Mouse (Mus musculus) hematopoietic stem cell, adult 5-6 weeks (primary cell): Measurements from ENCODE around the gene Tex261. TPM values are rescaled to one million over a fixed set of nuclear protein-coding genes. Genes with fewer than 3 reads are reported as not detected.

Experiments
- ATAC-seq, 2 experiments: fragments of 125-278 bp in 1 of 2; replicated peaks in 1 of 2; 2 replicates each; pipeline ENCODE4 v1.8.0; 2016 to 2017; ENCODE audit warnings: inconsistent platforms in 2 of 2, mild to moderate bottlenecking in 2 of 2, moderate number of reproducible peaks in 2 of 2, low read depth in 1 of 2, moderate TSS enrichment in 1 of 2; ENCODE audit not compliant: low FRiP score in 2 of 2, poor library complexity in 2 of 2, severe bottlenecking in 2 of 2, insufficient read depth in 1 of 2, low TSS enrichment in 1 of 2
- total RNA-seq: library from RNA; stranded (forward); fragments of 172-1452, 232-1000 nt; gene quantifications from 2 replicates; pipeline ENCODE4 v1.2.3, GENCODE M21; 2017

Tex261 gene
- total RNA-seq, 1 experiment from 2014 or later = 23.0 TPM

GRCm38 (mm10) chr6:83722526-83722925, 53.1 kb downstream of the Tex261 start:
- ATAC-seq = no peak

Other genes with a start within 250 kb of the Tex261 start
- gene Actg2, start 239.5 kb downstream of the Tex261 start, total RNA-seq = not detected in 2 replicates
- 6.0 and 10.6 TPM in 2 replicates for gene Stambp, start 203.1 kb downstream of the Tex261 start, total RNA-seq
- gene Clec4f, start 119.6 kb downstream of the Tex261 start, total RNA-seq = not detected in 2 replicates
- not detected in 2 replicates for gene Cd207, start 98.0 kb downstream of the Tex261 start, total RNA-seq
- not detected in 2 replicates for gene Vax2, start 64.5 kb downstream of the Tex261 start, total RNA-seq
- not detected in 2 replicates for gene Atp6v1b1, start 32.8 kb downstream of the Tex261 start, total RNA-seq
- gene Ankrd53, start 13.2 kb downstream of the Tex261 start, total RNA-seq = not detected in 2 replicates
- gene Nagk, start 19.2 kb upstream of the Tex261 start, total RNA-seq = 9.1 and 18.4 TPM in 2 replicates
- 24.9 and 35.6 TPM in 2 replicates for gene Paip2b, start 55.9 kb upstream of the Tex261 start, total RNA-seq
- gene Zfp638, start 91.3 kb upstream of the Tex261 start, total RNA-seq = 232 and 268 TPM in 2 replicates
- not detected in 2 replicates for gene Dysf, start 232.8 kb upstream of the Tex261 start, total RNA-seq